Mouse (Mus musculus) megakaryocyte, embryonic 14.5 days (primary cell): ENCODE measurements around the gene Gm20509.

Experiments used
- FLI1 ChIP-seq: IDR thresholded peaks from 2 replicates; pipeline ENCODE4 v1.6.1; 2012; ENCODE audit warnings: low read length, inconsistent platforms, mixed read lengths
- GATA1 ChIP-seq: IDR thresholded peaks from 3 replicates; pipeline ENCODE4 v1.6.1; 2012; ENCODE audit warnings: mixed read lengths, low read length, inconsistent platforms, borderline replicate concordance

- no peak for TF ChIP-seq GATA1
- no peak for TF ChIP-seq FLI1
Observed at GRCm38 (mm10) chr9:73087581-73087980, 14.7 kb upstream of the Gm20509 start.
